Mouse (Mus musculus) spleen, postnatal 10 days (tissue): ENCODE measurements around the gene Mob1b.

Experiments
- DNase-seq, 2 experiments: peaks; one replicate each; pipeline ENCODE4 v3.0.0; 2021 to 2022; ENCODE audit warnings: low spot score in 2 of 2

Gene Mob1b

DNA sequence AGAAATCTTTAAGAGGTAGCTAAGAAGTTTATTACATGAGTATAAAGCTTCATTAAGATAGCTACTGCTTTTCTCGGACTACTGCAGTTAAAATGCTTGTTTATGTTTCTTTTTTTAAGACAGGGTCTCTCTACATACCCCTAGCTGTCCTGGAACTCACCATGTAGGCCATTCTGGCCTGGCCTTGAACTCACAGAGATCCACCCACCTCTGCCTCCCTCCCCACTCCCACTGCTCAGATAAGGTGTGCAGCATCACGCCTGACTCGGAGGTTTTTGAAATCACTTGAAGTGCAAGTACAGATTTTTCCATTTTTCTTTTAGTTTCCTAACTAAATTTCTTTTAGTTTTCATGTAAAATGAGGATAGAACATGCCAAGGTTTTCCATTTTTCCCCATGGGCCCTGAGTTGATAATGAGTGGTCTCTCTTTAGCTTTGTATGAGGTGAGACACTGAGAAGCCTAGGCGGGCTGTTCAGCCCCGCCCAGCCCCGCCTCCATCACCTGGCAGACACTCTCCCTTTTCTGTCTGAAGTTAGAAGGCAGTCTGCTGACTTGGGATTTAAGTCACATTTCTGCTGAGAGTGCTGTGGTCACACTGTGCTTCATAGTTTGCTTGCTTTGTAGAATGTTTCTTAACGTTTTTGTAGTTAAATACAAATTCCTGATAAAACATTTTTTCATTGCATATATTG, 61.6 kb downstream of the Mob1b start:
- no peak for DNase-seq

DNA sequence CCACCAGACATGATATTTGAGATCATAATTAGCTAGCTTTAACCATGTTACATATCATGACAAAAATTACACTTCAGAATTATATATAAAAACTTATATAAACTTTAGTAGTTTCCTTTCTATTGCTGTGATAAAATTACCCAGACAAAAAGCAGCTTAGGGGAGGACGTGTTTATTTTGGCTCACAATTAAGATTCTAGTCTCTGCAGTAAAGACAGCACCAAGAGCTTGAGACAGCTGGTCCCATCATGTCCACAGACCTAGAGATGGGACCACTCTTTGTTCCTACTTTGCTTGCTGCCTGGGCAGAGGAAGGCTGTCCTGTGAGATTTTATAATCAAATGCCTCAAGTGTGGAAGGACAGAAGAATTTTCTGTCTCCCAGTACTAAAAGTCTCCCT, 64.4 kb downstream of the Mob1b start:
- DNase-seq: no peak

DNA sequence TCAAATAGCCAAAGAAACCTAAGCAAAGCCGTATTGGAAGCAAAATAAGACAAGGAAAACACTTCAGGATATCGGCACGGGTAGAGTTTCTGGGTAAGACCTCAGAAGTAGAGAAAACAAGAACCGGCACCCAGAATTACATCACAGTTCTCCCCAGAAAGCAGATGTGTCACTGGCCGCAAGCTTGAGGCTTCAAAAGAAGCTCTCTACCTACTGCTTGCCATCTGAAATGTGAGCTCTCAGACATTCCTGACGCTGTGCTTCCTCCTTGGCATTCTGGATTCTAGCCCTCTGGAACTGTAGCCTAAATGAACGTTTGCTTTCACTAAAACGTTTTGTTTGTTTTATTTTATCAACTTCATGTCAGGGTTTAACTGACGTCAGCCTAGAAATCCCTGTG, 70.0 kb downstream of the Mob1b start:
- no peak for DNase-seq

DNA sequence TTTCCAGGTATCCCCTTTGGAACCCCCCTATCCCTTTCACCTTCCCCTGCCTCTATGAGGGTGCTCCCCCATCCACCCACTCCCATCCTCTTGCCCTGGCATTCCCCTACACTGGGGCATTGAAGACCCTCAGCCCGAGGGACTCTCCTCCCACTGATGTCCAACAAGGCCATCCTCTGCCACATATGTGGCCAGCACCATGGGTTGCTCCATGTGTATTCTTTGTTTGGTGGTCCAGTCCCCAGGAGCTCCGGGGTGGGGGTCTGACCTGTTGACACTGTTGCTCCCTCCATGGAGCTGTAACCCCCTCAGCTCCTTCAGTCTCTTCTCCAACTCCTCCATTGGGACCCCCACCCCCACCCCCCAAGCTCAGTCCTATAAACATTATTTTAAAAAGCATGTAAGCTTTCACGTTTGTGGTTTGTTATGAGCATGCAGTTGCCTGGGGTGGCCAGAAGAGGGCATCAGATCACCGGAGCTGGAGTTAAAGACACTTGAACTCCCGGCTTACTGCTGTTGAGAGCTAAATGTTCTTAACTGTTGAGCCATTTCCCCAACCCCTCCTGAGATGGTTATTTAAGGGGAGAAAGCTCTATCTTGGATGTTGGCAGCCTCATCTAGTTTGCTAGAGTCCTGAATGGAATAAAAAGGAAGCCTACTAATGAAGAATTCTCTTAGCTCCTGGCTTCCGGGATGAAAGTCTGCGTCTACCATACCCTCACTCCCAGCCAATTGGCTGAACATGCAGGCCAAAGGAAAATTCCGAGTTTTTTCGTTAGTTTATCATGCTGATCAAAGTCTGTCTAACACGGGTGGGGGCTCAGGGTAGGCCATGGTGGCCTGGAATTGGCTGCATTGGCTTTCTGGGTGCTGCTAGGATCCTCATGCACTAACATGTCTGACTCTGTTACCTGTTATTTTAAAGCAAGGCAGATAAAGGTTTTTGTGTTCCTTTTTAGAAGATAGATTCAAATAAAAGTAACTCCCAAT, 70.9 kb downstream of the Mob1b start:
- DNase-seq: peak in 1 of 2 experiments; percentile 61

DNA sequence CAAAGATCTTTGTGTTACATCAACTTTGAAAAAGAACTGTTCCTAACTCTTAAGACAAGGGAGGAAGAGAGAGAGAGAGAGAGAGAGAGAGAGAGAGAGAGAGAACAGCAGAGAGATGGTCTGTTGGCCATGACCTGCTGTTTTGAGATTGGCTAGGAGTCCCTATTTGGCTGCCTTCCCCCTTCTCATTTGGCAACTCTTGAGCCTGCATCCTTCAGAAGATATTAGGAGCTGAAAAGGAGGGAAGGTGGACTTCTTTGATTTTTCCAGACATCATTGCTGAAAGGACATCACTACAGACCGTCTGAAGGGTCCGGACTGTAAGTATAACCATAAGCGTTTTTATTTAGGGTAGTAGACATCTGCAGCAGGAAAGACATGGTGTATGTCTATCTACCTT, 73.0 kb downstream of the Mob1b start:
- DNase-seq: no peak

DNA sequence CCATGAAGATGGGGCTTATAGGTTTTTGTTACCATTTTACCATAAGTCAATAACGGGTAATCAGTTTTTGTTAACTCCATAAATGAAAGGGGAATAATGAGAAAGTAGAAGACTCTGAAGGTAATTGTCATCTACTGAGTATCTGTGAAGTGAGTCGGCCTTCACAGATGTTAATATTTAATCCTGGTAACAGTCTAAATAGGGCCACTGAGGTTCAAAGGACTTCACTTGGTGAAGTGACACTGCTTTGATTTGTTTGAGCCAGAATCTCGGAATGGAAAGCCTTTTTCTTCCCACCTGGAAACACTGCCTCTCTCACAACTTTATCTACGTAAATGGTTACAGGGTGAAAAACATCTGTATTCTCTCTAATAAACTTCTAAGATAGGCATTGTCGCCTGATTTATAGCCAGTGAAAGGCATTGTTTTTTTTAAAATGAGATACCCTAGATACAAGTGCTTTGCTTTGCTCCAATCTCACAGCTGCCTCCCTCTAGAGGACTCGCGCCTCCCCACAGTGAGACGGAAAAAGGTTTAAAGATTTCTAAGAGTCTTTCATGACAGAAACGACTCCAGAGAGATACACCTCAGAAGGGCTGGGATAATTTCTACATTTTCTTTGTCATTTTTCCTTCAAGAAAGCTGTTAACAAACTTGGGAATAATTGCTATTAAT, 75.4 kb downstream of the Mob1b start:
- no peak for DNase-seq

DNA sequence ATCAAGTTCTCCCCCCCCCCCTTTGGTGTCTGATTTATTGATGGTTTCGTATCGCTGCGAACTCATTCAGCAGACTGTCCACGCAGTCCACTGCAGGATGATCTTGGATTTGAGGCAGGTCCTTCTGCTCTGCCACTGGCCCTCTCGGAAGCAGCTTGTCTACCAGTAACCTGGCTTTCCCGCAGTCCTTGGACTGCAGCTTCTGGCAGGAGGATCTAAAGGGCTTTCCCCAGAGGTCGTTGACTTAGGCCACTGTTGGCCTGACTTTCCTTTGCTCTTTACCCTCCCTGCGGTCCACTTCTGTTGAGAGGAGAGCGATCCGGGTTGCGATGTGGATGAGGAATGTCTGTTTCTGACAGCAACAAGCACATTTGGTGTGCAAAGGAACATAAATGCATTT, 75.9 kb downstream of the Mob1b start:
- no peak for DNase-seq

DNA sequence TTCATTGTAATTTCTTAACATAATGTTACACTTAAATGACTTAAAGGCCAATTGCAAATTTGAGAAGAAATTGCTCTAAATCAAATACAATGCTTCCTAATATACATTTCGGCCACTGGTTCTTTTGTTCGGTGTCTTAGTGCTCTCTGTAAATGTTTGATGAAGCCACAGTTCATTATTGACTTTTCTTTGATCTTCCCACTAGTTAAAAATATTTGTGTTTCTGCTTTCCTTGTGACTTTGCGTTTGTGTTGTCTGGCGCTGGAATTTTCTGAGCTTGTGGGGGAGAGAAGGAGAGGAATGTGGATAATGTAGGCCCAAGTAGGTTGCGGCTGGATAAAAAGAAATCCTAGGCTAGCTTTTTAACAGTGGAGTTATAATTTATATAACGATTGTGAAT, 76.5 kb downstream of the Mob1b start:
- no peak for DNase-seq

DNA sequence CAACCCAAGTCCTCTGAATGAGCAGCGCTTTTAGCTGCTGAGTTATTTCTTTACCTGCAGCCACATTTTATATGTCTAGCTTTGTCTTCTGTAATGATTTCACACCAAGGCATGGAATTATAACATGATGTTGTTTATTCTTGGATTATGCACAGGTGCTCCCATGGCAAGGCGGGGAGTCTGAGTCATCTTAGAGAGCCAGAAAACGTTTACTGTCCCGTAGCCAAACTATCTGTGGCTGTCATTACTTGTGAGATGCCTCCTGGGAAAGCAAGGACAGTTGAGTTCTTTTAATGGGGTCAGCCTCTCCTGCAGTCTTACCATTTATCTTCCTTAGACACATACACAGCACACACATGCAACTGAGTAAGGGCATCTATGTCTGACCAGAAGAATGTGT, 85.0 kb downstream of the Mob1b start:
- DNase-seq: no peak

DNA sequence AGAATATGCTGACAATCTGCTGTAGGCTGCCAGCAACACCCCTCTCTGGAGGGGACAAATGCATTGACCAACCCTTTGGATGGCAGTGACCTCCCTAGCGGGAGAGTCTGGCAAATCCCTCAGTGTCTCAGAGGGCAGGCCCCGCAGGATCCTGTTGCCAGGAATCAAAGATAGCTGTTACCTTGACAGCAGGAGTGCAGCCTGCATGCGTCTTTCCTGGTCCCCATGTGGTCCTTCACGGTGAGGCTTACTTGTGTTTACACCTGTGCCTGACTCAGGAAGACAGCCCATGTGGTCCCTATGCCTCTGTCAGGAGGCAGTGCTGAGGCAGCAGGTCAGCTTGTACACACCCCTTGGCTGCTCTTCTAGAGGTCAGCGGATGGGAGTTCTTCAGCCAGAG, 85.6 kb downstream of the Mob1b start:
- DNase-seq: no peak

DNA sequence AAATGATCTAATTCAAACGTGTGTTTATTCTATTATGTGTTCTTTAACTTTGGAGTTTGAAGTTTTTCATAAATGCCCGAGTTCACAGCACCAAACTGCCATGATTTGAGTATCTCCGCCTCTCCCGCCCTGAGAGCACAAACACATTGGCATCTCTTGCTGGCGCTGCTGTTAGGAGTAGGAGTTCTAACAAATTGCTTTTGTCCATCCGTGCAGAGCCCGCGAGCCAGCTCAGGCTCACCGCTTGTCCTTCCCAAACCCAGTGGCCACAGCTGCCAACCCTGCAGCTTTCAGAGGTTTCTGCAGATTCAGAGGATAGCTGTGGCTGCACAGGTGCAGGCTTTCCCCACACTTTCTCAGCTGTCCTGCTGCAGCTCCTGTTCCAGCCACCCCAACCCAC, 86.7 kb downstream of the Mob1b start:
- DNase-seq: no peak

DNA sequence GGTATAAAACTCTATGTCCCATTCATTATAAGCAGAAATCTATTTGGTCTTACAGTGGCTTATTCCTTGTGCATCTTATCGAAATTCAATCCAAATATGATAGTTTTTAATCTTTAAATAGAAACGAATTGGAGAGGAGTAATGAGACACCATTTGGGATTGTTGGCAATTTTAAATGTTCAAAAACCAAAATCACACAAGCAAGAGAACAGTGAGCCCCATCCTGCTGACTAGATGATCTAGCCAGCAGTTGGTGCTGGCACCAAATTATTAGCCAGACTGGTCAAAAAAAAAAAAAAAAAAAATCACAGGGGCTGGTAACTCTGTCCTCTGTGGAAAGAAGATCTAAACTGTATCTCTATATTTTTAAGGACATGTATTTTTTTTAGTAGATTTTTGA, 92.5 kb downstream of the Mob1b start:
- no peak for DNase-seq
